Mouse (Mus musculus): ENCODE results near the gene Myo1c. TPM values are rescaled to one million over a fixed set of nuclear protein-coding genes. Genes with fewer than 3 reads are reported as not detected.
"Not testable (repeated sequence)": the region's sequence is repeated elsewhere in the genome, so short reads cannot be mapped to it uniquely, and the experiment has no call there.

The Myo1c gene
- total RNA-seq, 2 experiments from 2014 or later, result 87.9 to 88.1 TPM

DNA sequence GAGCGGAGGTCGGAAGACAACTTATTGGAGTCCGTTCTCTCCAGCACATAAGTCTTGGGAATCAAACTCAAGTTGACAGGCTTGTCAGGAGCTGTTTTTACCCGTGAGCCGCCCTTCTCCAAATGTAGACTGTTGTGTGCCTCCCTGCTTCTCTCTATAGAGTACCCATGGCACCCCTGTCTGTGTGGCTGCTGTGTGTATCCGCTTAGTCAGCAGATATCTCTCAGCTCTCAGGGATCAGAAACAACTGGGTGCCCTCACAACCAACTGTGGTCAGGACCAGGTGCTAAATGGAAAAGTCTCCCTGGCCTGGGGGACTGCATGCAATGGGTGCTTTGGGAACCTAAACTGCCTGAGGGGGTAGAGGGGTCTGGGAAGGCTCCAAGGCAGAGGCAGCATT lies 16.0 kb downstream of the Myo1c start:
- no peak for DNase-seq (ENCODE audit: low spot score in 2 of 2)

DNA sequence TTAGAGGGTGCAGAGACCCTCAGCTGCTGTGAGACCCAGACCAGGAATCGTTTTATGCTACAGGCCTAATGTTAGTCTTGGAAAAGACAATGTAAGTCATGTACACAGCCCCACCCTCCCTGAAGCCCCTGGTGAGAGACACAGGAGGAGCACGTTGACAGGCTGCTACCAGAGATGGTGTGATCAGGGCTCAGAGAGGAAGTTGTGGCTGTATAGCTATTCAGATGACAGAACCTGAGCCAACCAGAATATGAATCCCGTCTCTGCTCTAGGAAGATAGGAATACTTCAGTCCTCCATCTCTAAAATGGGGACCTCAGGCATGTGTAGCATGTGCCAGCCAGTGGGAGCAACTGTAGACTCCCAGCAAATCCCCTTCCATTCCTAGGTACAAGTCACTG lies 18.3 kb downstream of the Myo1c start:
- no peak for DNase-seq (ENCODE audit: low spot score in 2 of 2)

GRCm38 (mm10) chr11:75669176-75669852 lies 19.0 kb downstream of the Myo1c start:
- no peak for DNase-seq (ENCODE audit: low spot score in 2 of 2)

GRCm38 (mm10) chr11:75669853-75670200 lies 19.5 kb downstream of the Myo1c start:
- no peak for DNase-seq (ENCODE audit: low spot score in 2 of 2)

- no peak for DNase-seq (ENCODE audit: low spot score in 2 of 2)
Observed at GRCm38 (mm10) chr11:75671426-75672180, 21.3 kb downstream of the Myo1c start.

DNA sequence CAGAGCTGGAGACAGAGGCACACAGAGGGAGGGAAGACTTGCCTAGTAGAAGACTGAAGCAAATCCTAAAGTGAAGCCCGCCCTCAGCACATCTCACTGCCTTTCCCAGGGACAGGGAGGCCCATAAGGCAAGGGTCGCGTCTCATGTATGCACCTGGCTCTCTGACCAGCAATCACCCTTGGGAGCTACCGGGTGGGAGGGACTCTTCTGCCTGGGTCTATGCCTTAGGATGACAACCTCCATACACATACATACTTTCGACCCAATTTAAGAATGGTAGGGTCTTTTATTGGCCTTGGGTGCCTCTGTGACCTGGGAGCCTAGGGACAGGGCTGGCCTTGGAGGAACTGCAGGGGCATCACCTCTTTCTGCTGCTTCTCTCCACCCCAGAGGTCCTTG lies 23.1 kb downstream of the Myo1c start:
- no peak for DNase-seq (ENCODE audit: low spot score in 2 of 2)

DNA sequence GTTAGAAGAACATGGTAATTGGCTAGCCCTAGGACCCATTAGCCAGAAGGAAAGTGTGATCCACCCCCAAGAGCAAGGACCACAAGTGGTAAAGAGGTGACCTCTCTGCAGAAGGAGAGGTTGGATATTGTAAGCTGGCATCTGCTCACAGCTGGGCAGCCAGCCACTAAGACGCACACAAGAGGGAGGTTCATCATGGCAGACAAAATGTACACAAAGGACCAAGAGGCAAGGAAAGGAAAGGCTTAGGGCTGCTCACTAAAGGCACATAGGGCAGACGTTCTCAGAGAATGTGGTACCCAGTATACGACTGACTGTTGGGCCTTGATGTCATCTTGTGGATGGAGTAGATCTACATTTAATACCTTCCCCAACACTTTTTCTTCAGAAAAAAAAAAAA lies 24.6 kb downstream of the Myo1c start:
- DNase-seq (ENCODE audit: low spot score in 2 of 2), result no peak

DNA sequence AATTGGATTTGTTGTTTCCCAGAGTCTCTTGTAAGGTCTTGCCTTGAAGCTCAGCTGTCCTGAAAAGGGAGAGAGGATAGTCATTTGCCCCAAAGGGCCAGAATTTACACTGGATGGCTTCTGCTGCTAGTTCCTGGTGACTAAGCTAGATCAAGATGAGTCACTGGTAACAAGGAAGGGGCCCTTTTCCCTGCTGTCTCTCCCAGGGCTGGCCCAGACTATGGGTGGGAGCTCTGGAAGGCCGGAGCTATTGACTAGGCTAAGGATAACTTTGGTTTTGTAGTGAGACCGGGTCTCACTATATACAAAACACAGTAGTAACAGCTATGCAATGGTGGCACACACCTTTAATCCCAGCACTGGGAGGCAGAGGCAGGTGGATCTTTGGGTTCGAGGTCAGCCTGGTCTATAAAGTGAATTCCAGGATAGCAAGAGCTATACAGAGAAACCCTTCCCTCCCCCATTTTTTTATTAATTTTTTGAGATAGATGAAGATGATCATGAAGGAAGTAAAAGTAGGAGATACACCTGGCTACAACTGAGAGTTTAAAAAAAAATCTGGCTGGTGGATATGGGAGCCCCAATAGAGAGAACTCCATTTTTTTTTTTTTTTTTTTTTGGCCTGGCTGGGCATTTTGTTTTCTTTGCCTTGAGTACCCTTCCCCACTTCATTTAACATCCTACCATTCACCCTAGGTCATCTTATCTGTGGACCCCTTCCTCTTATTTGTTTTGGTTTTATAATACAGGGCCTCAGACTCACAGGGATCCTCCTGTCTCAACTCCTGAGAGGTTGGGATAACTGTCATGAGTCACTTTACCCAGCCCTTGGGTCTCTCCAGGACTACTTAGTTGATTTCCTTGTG lies 27.8 kb downstream of the Myo1c start:
- no peak for DNase-seq (ENCODE audit: low spot score in 2 of 2)

- DNase-seq (ENCODE audit: low spot score in 2 of 2), result peak; percentile 96 to 99
Observed at GRCm38 (mm10) chr11:75678747-75679438, 28.6 kb downstream of the Myo1c start, which contains the start of gene Crk. TSS of gene Crk (plus strand) at chr11:75679259.

DNA sequence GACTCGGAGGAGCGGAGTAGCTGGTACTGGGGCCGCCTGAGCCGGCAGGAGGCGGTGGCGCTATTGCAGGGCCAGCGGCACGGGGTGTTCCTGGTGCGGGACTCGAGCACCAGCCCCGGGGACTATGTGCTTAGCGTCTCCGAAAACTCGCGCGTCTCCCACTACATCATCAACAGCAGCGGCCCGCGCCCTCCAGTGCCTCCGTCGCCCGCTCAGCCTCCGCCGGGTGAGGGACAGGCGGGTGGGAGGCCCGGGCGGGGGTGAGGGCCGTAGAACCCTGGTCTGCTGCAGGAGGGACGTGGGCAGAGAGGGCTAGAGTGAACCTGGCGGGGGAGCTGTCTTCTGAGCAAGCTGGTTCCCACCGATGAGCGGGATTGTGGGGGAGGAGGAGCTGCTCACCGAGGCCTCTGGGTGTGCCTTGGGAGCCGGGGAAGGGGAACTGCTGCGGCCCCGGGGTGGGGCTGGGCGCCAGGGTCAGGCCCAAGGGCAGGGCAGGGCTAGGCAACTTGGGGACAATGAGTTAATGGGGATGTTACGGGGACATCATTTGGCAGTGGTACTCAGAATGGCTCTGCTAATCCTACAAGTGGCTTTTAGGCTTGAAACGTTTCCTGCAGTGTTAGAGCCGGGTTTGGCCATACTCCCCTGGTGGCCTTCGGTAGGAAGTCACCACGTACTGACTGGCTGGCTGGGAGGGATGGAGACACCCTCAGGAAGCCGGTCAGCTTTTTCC lies 29.3 kb downstream of the Myo1c start:
- peak; percentile 49 to 68 for DNase-seq (ENCODE audit: low spot score in 2 of 2)

DNA sequence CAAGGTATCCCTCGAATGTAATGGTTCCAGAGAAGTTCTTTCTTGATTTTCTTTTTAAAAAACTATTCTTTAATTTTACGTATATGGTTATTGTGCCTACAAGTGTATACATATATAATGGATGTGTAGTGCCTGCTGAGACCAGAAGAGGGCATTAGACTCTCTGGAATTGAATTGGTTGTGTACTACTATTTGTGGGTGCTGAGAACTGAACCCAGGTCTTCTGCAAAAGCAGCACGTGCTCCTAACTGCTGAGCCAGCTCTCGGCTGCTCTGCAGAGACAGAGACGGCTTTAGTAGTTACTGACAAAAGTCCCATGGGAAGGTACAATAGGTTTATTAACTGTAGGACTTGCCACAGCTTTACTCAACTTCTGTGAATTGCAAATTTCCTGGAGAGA lies 34.2 kb downstream of the Myo1c start:
- no peak for DNase-seq (ENCODE audit: low spot score in 2 of 2)

- no peak for DNase-seq (ENCODE audit: low spot score in 2 of 2)
Observed at GRCm38 (mm10) chr11:75684956-75685355, 34.7 kb downstream of the Myo1c start.

DNA sequence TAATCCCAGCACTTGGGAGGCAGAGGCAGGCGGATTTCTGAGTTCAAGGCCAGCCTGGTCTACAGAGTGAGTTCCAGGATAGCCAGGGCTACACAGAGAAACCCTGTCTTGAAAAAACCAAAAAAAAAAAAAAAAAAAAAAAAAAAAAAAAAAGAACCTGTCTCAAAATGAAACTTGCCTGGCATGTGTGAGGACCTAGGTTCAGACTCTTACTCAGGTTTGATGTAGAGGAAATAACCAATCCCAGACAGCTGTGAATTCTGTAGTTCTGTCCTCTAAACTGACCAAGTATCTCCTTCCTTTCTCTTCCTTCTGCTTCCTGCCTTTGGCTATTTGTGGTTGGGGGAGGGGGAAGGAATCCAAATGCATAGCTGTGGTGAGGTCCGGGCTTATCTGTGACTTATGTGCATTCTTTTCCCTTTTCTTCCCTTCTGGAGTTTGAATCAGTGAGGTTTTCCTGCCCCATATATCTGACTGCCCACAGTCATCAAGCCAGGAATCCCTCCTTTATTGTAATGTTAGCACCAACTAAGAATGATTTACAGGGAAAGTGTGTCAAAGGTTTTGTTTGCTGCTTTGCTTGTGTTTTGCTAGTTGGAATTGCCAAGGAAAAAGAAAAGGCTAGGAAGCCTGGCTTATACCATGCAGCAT lies 37.2 kb downstream of the Myo1c start:
- DNase-seq (ENCODE audit: low spot score in 2 of 2), result no peak

- no peak for DNase-seq (ENCODE audit: low spot score in 2 of 2)
Observed at GRCm38 (mm10) chr11:75688132-75688531, 37.8 kb downstream of the Myo1c start.

DNA sequence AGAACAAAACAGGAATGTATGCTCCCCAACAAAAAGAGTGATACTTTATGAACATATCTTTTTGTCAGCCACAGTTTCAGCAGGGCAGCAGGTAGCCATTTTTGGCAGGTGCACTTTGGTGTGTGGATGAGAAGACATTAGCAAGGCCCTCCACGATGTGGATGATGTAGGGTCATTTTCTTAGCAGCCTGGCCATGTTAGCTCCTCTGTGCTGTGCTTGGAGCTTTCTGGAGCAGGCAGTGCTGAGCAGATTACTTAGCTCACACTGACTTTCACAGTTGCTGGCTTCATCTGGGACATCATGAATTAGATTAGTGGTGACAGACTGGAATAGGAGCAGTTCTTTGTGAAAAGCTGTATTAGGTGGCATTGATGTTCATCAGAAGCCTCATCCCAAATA lies 39.7 kb downstream of the Myo1c start:
- no peak for DNase-seq (ENCODE audit: low spot score in 2 of 2)

DNA sequence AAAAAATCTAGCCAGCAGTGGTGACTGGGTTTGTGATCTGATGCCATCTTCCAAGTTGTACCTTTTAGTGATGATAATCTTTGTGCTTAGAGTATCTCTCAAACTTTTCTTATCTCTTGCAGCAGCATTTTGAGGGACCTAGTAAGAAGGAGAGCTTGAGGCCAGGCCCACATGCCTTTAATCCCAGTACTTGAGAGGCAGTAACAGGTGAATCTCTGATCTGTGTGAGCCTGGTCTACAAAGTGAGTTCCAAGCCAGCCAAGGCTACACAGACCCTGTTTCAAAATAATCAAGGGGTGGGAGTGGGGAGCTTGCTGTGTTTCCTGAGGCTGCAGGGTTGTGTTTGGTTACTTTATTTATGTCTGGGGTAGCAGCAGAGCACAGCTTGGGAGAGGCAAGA lies 40.7 kb downstream of the Myo1c start:
- no peak for DNase-seq (ENCODE audit: low spot score in 2 of 2)

DNA sequence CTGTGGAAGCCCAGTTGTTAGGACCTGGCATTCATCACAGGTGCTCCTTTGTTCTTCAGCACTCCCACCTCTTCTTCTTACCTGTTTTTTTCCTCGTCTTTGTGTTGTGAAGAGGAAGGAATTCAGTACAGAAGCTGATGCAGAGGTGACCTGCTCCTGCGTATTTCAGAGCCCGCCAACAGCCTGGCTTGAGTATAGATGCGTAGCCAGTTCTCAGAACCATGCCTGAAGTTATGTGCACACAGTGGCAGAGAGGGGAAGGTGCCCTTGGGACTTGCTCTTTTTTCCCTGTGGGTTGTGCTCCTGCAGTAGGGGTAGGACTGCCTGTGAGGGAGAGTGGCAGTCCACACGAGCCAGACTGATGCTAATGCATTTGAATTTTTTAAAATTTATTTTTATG lies 43.3 kb downstream of the Myo1c start:
- DNase-seq (ENCODE audit: low spot score in 2 of 2), result no peak

- DNase-seq (ENCODE audit: low spot score in 2 of 2), result not testable (repeated sequence)
Observed at GRCm38 (mm10) chr11:75697464-75697863, 47.2 kb downstream of the Myo1c start.

DNA sequence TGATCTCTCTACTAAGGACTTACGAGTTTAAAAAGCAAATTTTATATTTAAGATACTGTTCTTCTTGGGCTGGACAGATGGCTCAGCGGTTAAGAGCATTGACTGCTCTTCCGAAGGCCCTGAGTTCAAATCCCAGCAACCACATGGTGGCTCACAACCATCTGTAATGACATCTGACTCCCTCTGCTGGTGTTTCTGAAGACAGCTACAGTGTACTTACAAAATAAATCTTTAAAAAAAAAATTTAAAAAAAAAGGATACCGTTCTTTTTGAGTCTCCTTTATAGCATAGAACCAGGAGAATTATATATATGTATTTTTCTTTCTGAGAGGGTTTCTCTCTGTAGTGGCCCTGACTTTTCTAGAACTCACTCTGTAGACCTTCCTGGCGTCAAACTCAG lies 50.3 kb downstream of the Myo1c start:
- no peak for DNase-seq (ENCODE audit: low spot score in 2 of 2)

GRCm38 (mm10) chr11:75702761-75703160 lies 52.5 kb downstream of the Myo1c start:
- DNase-seq (ENCODE audit: low spot score in 2 of 2), result no peak

All from gastrocnemius, postnatal 4 days (tissue).